Comparison of ENCODE assay signal across 9 mouse cellular contexts in the genomic region with DNA sequence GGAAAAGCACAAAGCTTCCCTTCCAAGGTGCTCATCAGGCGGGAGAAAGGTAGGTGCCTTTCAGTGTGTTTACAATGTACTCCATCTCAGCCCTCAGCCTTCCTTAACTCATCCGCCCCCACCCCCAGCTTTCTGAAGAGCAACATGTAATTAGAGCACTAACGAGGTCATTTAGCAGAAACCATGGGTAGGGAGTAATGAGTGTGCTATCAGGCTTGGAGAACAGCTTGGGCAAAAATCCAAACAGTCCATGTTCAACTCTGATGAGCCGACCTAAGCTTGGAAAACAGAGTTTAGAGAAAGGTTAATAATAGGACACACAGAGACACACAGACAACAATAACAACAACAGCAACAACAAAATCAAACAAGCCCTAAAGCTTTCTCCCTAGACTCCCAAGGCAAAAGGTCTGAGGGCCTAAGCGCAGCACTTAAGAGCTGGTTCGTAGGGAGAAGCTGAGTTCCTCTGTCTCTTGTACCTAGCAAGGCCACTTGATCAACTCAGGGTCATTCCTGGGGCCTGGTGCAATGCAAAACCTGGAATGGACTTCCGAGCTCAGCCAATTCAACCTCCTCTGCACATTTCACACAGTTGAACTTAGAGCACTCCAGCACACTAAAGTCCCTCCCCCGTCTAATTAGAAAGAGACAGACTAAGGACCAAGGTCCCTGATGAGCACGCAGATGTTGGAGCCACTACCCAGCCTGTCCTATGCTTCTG. TPM values are rescaled to one million over a fixed set of nuclear protein-coding genes. Genes with fewer than 3 reads are reported as not detected.
A peak's percentile ranks its signal among the peaks of the same experiment; 100 is the strongest.
DNase-seq lines count a peak whose midpoint lies in the region; ATAC-seq and TF ChIP-seq lines count a peak whose summit lies in the region.
"Had no signal": no experiment of that assay in that cellular context is flagged by ENCODE, and none has a peak within 500 bp of the region (broad histone marks: within the 10 kb centered on the region; RNA-seq: fewer than 3 reads in every experiment).

No protein-coding gene starts in this region.

- no peaks in the 10 kb centered on the region for H3K4me1 ChIP-seq in lung, embryonic 14.5 days (ENCODE audit: insufficient read depth)
- H3K4me1 ChIP-seq: liver, embryonic 12.5 days had no signal

- no peaks in the 10 kb centered on the region for H3K36me3 ChIP-seq in lung, embryonic 14.5 days (ENCODE audit: insufficient read depth)
- H3K36me3 ChIP-seq: liver, embryonic 12.5 days had no signal

- H3K9ac ChIP-seq in lung, embryonic 14.5 days, result no peak overlapping the region
- H3K9ac ChIP-seq: liver, embryonic 12.5 days had no signal

- H3K4me2 ChIP-seq in lung, embryonic 14.5 days, result no peak overlapping the region
- H3K4me2 ChIP-seq: liver, embryonic 12.5 days had no signal

- H3K4me3 ChIP-seq in lung, embryonic 14.5 days (ENCODE audit: low read depth, low read length), result no peak overlapping the region
- H3K4me3 ChIP-seq: erythroblast, embryonic 14.5 days; liver, embryonic 12.5 days had no signal

- peak; percentile 74 for DNase-seq in Muller cell, postnatal 12 days (ENCODE audit: inconsistent ontology term)
- DNase-seq in adrenal gland, adult 8-10 months, result peak; percentile 80
- DNase-seq in heart, postnatal 4 days, result peak; percentile 30
- DNase-seq in lung, embryonic 14.5 days, result peak; percentile 55
- DNase-seq in T-cell, adult 2 months (ENCODE audit: low spot score), result no peak
- no peak for DNase-seq in urinary bladder, adult 18-20 months (ENCODE audit: low spot score in 2 of 2)
- no peak for DNase-seq in right cerebral cortex, postnatal 4 days

- peak; percentile 50; the same call in 1 of the 2 replicates for ATAC-seq in lung, embryonic 14.5 days (ENCODE audit: insufficient read depth)
- ATAC-seq: liver, embryonic 12.5 days had no signal

- peak overlapping the region; percentile 42; the same call in 1 of the 2 replicates for H3K27ac ChIP-seq in lung, embryonic 14.5 days (ENCODE audit: low read depth)
- H3K27ac ChIP-seq: liver, embryonic 12.5 days had no signal

- no peaks in the 10 kb centered on the region for H3K9me3 ChIP-seq in lung, embryonic 14.5 days (ENCODE audit: low read depth, low read length)
- H3K9me3 ChIP-seq: liver, embryonic 12.5 days had no signal

- TF ChIP-seq CTCF in lung, embryonic 14.5 days (IDR thresholded peaks at IDR 0.05; ENCODE audit: low read depth), result no peak

- 43% methylated on average over 9 of the region's 9 CpGs for WGBS in lung, embryonic 14.5 days

- no peaks in the 10 kb centered on the region for H3K27me3 ChIP-seq in lung, embryonic 14.5 days (ENCODE audit: insufficient read depth, low read length)
- H3K27me3 ChIP-seq: liver, embryonic 12.5 days had no signal

RNA-seq across cellular contexts. Expression of gene Lmo4, which starts 40.2 kb away (rescaled TPM):
- 10 to 100 TPM; 53.7 to 93.7 (median 73.7) TPM for total RNA-seq in adrenal gland, adult 8-10 months (2022)
- total RNA-seq in heart, postnatal 4 days (2021), result 10 to 100 TPM; 46.8 to 51.0 TPM
- polyA plus RNA-seq in lung, embryonic 14.5 days (2014; fragmentation: Nextera tagmentation; extraction: Ambion mirVana), result 48.1 and 49.8 TPM in 2 replicates

Comparison
In these comparisons a context has a peak if more than half of its experiments do, and no peak if none do; other contexts are left out.
1. DNase-seq: peak in Muller cell, postnatal 12 days (single experiment), adrenal gland, adult 8-10 months (single experiment), heart, postnatal 4 days (single experiment) and lung, embryonic 14.5 days (single experiment); none in T-cell, adult 2 months (single experiment), urinary bladder, adult 18-20 months (0 of 2) and right cerebral cortex, postnatal 4 days (single experiment).